Comparison of ENCODE assay signal across 21 mouse cellular contexts in genomic region chr5:121526961-121527360, GRCm38 (mm10). TPM values are rescaled to one million over a fixed set of nuclear protein-coding genes. Genes with fewer than 3 reads are reported as not detected.
DNase-seq lines count a peak whose midpoint lies in the region; ATAC-seq and TF ChIP-seq lines count a peak whose summit lies in the region.
"Had no signal": no experiment of that assay in that cellular context is flagged by ENCODE, and none has a peak within 500 bp of the region (broad histone marks: within the 10 kb centered on the region; RNA-seq: fewer than 3 reads in every experiment).

No protein-coding gene starts in this region.

- no peaks in the 10 kb centered on the region; the same call in 1 of the 2 replicates for H3K4me1 ChIP-seq in lung, embryonic 16.5 days (replicated peaks; ENCODE audit: control insufficient read depth, insufficient read depth, low read length)
- H3K4me1 ChIP-seq in lung, adult 2 months (ENCODE audit: control insufficient read depth, insufficient read depth, low read length): no peaks in the 10 kb centered on the region
- H3K4me1 ChIP-seq: hindbrain, embryonic 15.5 days; midbrain, embryonic 10.5 days had no signal

- no peak for TF ChIP-seq POLR2A in lung, adult 2 months (IDR thresholded peaks at IDR 0.05; ENCODE audit: borderline replicate concordance, extremely low read depth, low read depth, low read length)

- no peak overlapping the region for H3K9ac ChIP-seq in lung, embryonic 16.5 days (ENCODE audit: low read length)
- H3K9ac ChIP-seq: hindbrain, embryonic 15.5 days; liver, embryonic 14.5 days had no signal

- no peaks in the 10 kb centered on the region for H3K27me3 ChIP-seq in lung, embryonic 16.5 days (ENCODE audit: control insufficient read depth, insufficient read depth, low read depth, low read length)
- H3K27me3 ChIP-seq: hindbrain, embryonic 15.5 days had no signal

- H3K4me2 ChIP-seq in lung, embryonic 16.5 days (ENCODE audit: low read depth, low read length): no peak overlapping the region
- H3K4me2 ChIP-seq: hindbrain, embryonic 15.5 days had no signal

- TF ChIP-seq CTCF in lung, adult 2 months (IDR thresholded peaks at IDR 0.05; ENCODE audit: insufficient read depth, low read length): no peak

- H3K36me3 ChIP-seq in lung, embryonic 16.5 days (ENCODE audit: control insufficient read depth, insufficient read depth, low read length): peaks cover 55% of the 10 kb centered on the region

- peak; percentile 77 for ATAC-seq in lung, embryonic 16.5 days (ENCODE audit: low read depth)

- WGBS in lung, embryonic 16.5 days: 43% methylated on average over 8 of the region's 8 CpGs
- 77% methylated on average over 8 of the region's 8 CpGs for WGBS in lung, adult 2 months

- no peak overlapping the region for H3K27ac ChIP-seq in lung, embryonic 16.5 days (ENCODE audit: low read length)
- H3K27ac ChIP-seq: hindbrain, embryonic 15.5 days; liver, embryonic 14.5 days; midbrain, embryonic 10.5 days had no signal

- H3K9me3 ChIP-seq in lung, embryonic 16.5 days (ENCODE audit: control insufficient read depth, low read length): no peaks in the 10 kb centered on the region
- H3K9me3 ChIP-seq: G1E; hindbrain, embryonic 15.5 days; midbrain, embryonic 10.5 days had no signal

- no peak overlapping the region for H3K4me3 ChIP-seq in lung, embryonic 16.5 days (ENCODE audit: low read length)
- no peak overlapping the region for H3K4me3 ChIP-seq in lung, adult 2 months (replicated peaks; ENCODE audit: extremely low read depth, low read depth, low read length)
- H3K4me3 ChIP-seq: hindbrain, embryonic 15.5 days; midbrain, embryonic 10.5 days; myocyte had no signal

- peak; percentile 18 for DNase-seq in gastrocnemius, adult 18-20 months (ENCODE audit: low spot score)
- no peak for DNase-seq in gastrocnemius, postnatal 25 days
- DNase-seq in lung, adult 2 months: no peak
- DNase-seq in adrenal gland, postnatal 14 days: peak; percentile 62
- peak; percentile 11 to 61 for DNase-seq in lung, postnatal 4 days
- DNase-seq in cerebellum, postnatal 14 days: no peak
- no peak for DNase-seq in B cell, adult 2 months
- DNase-seq: cerebellum, adult 2 months; kidney, adult 11 months; kidney, postnatal 25 days; thymus, postnatal 25 days had no signal

RNA-seq across cellular contexts. Expression of gene Adam1a, which starts 18.3 kb away (rescaled TPM):
- 1 to 10 TPM; 1.7 to 2.0 TPM for total RNA-seq in gastrocnemius, adult 18-20 months (2021)
- total RNA-seq in gastrocnemius, postnatal 25 days (2021): 1 to 10 TPM; 1.9 to 2.0 TPM
- 1.1 TPM in 2 replicates for polyA plus RNA-seq in lung, embryonic 16.5 days (2015; fragmentation: Nextera tagmentation; extraction: Ambion mirVana)
- polyA plus RNA-seq in lung, adult 2 months (2012; rRNA removed): 4.4 and 5.7 TPM in 2 replicates
- total RNA-seq in adrenal gland, postnatal 14 days (2021): 5.7 and 5.8 TPM in 2 replicates

RNA-seq across cellular contexts. Expression of gene Gm42878, which starts 18.3 kb away (rescaled TPM):
- total RNA-seq in gastrocnemius, adult 18-20 months (2021): not detected
- total RNA-seq in gastrocnemius, postnatal 25 days (2021): not detected
- polyA plus RNA-seq in lung, embryonic 16.5 days (2015; fragmentation: Nextera tagmentation; extraction: Ambion mirVana): not detected in 2 replicates
- polyA plus RNA-seq in lung, adult 2 months (2012; rRNA removed): 0.28 TPM in 1 of 2 replicates, not detected in the other
- total RNA-seq in adrenal gland, postnatal 14 days (2021): not detected in 2 replicates
- total RNA-seq: G1E; layer of hippocampus, postnatal 14 days had no signal
- polyA plus RNA-seq: embryonic facial prominence, embryonic 11.5 days; G1E; gonadal fat pad, adult 2 months; hindbrain, embryonic 15.5 days; limb, embryonic 11.5 days; midbrain, embryonic 10.5 days had no signal

RNA-seq across cellular contexts. Expression of gene Mapkapk5, which starts 18.7 kb away (rescaled TPM):
- 100 to 1,000 TPM; 133 to 140 TPM for total RNA-seq in gastrocnemius, adult 18-20 months (2021)
- 10 to 100 TPM; 76.7 to 79.9 TPM for total RNA-seq in gastrocnemius, postnatal 25 days (2021)
- 45.3 and 46.4 TPM in 2 replicates for polyA plus RNA-seq in lung, embryonic 16.5 days (2015; fragmentation: Nextera tagmentation; extraction: Ambion mirVana)
- 20.6 and 36.8 TPM in 2 replicates for polyA plus RNA-seq in lung, adult 2 months (2012; rRNA removed)
- 93.2 and 96.4 TPM in 2 replicates for total RNA-seq in adrenal gland, postnatal 14 days (2021)

RNA-seq across cellular contexts. Expression of gene Adam1b, which starts 23.7 kb away (rescaled TPM):
- total RNA-seq in gastrocnemius, adult 18-20 months (2021): not detected
- total RNA-seq in gastrocnemius, postnatal 25 days (2021): not detected
- 0.11 and 0.14 TPM in 2 replicates for polyA plus RNA-seq in lung, embryonic 16.5 days (2015; fragmentation: Nextera tagmentation; extraction: Ambion mirVana)
- polyA plus RNA-seq in lung, adult 2 months (2012; rRNA removed): not detected in 2 replicates
- total RNA-seq in adrenal gland, postnatal 14 days (2021): not detected in 2 replicates
- total RNA-seq: G1E had no signal
- polyA plus RNA-seq: cerebellum, adult 2 months; embryonic facial prominence, embryonic 11.5 days; G1E; limb, embryonic 11.5 days; liver, embryonic 14.5 days; midbrain, embryonic 10.5 days had no signal

Comparison
In these comparisons a context has a peak if more than half of its experiments do, and no peak if none do; other contexts are left out.
1. DNase-seq: peak in gastrocnemius, adult 18-20 months (single experiment), adrenal gland, postnatal 14 days (single experiment) and lung, postnatal 4 days (2 of 2); none in gastrocnemius, postnatal 25 days (single experiment), lung, adult 2 months (single experiment), cerebellum, postnatal 14 days (0 of 2) and B cell, adult 2 months (0 of 2).